Mouse (Mus musculus): Measurements from ENCODE around the gene Ddx42. TPM values are rescaled to one million over a fixed set of nuclear protein-coding genes. Genes with fewer than 3 reads are reported as not detected.
"Not testable (repeated sequence)": the region's sequence is repeated elsewhere in the genome, so short reads cannot be mapped to it uniquely, and the experiment has no call there.

Gene Ddx42
- polyA plus RNA-seq, 1 experiment from 2014 or later, result 113 TPM

DNA sequence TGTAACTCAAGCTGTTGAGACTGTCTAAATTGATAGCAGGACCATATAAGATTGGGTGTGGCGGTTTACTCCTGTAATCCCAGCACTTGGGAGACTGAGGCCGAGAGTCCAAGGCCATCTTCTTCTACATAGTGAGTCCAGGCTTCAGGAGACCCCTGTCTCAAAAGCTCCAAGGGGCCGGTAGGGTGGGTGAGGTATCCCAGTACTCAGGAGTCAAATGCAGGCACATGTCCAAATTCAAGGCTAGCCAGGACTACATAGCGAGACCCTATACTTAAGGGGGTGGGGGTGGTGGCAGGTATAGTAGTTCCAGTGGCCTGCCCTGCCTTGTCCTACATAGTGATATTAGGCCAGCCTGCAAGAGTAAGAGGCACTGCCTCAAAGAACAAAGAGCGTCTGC, 1.9 kb upstream of the Ddx42 start:
- peaks cover 34% of the 10 kb centered on the region for H3K36me3 ChIP-seq
- H3K9me3 ChIP-seq, result no peaks in the 10 kb centered on the region
- peak overlapping the region; percentile 63 for H3K4me2 ChIP-seq (replicated peaks)
- WGBS, result 94% methylated on average over 5 of the region's 5 CpGs
- ATAC-seq (ENCODE audit: low FRiP score, low read depth), result no peak
- H3K9ac ChIP-seq (replicated peaks), result peak overlapping the region; percentile 85; the same call in 1 of the 2 replicates
- no peak overlapping the region for H3K27ac ChIP-seq (replicated peaks)
- peaks cover 26% of the 10 kb centered on the region for H3K4me1 ChIP-seq
- peak overlapping the region; percentile 90 for H3K4me3 ChIP-seq
- H3K27me3 ChIP-seq, result no peaks in the 10 kb centered on the region

DNA sequence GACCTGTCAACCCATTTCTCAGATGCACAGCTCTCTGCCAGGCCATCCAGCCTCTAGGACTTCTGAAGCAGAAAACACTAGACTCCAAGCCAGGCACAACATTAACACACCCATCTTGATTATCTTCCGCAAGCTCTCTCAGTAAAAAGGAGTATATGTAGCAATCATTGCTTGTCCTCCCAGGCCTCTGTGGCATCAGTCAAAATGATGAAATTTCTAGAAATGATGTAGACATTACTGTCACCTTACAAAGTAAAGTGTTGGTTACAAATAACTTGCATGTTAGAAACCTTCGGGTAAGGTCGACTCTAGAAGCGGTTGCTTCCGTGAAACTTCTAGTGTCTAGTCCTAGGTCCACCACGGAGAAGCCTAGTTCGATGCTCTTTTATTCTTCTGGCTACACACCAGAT, 1.3 kb upstream of the Ddx42 start:
- no peak for ATAC-seq (ENCODE audit: low FRiP score, low read depth)
- Histone ChIP-seq H3K36me3 (peaks cover 28% of the 10 kb centered on the region), H3K9ac (replicated peaks) (peak overlapping the region; percentile 85), H3K27ac (replicated peaks) (peak overlapping the region; percentile 96), H3K27me3 (no peaks in the 10 kb centered on the region), H3K4me2 (replicated peaks) (peak overlapping the region; percentile 63), H3K4me1 (peaks cover 26% of the 10 kb centered on the region), H3K4me3 (peak overlapping the region; percentile 90), H3K9me3 (no peaks in the 10 kb centered on the region)
- 38% methylated on average over 7 of the region's 7 CpGs for WGBS

DNA sequence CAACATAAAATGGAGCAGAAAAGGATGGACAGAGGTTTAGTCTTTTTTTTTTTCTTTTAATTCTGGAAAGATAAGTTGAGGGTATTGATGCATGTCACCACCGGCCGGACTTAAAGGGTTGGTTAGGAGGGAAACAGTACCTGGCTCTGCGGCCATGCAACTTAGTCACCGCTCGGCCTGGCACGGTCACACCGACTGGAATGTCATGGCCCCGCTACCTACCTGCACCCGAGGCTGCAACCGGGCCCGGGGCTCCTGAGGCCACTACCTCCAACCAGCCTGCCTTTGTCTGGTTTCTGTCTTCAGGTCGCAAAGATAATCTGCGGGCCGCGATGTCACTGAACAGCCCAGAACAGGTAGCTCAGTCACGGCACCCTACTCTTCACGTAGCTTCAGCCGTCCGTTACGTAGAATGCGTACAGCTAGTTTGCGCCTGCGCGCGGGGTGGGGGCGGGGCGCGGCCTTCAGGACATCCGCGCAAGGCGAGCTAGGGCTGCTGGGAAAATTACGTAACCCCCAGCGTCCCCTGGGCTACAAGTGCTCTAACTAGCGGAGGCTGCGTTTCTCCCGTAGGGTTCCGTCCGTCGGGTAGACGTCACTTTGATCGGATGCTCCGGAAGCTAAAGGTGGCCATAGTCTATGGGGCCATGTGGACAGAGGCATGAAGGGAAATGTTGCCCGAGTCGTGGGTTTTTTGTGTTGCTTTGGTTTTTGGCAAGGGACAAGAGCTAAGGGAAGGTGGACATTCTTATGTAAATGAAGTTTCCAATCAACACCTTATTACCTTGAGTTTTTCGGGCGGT, 598 bp upstream of the Ddx42 start, which contains the start of gene Ccdc47:
Gene Ccdc47 (minus strand): TSS at position 418 of the 803 bp plus-strand sequence.
- Histone ChIP-seq H3K9ac (replicated peaks) (peak within 1 kb of the TSS; percentile 90), H3K4me2 (replicated peaks) (peak within 1 kb of the TSS; percentile 63), H3K9me3 (no peaks in the 10 kb centered on the region), H3K4me3 (peak within 1 kb of the TSS; percentile 90), H3K36me3 (peaks cover 24% of the 10 kb centered on the region), H3K4me1 (peaks cover 26% of the 10 kb centered on the region), H3K27me3 (no peaks in the 10 kb centered on the region), H3K27ac (replicated peaks) (peak within 1 kb of the TSS; percentile 96)
- under 1% methylated on average over 46 of the region's 46 CpGs for WGBS
- peak; percentile 98 for ATAC-seq (ENCODE audit: low FRiP score, low read depth)

DNA sequence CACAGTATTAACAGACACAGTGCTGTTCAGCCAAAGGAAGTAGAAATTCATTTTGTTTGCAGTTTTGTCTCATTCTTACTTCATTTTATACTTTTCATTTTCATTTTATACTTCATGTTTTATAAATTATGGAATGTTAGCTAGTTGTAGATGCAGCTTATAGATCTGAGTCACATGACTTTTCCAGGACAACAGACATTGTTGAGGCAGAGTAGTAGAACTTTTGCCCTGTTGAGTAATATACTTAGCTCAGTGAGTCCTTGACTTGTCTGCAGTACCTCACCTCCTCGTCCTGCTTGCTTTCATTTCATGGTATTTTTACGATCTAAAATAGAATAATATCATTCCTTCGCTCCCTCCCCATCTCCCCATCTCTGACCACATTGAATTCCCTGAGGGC, 3.9 kb downstream of the Ddx42 start:
- Histone ChIP-seq H3K4me2 (replicated peaks) (no peak overlapping the region), H3K9me3 (no peaks in the 10 kb centered on the region), H3K36me3 (peaks cover 19% of the 10 kb centered on the region), H3K4me3 (no peak overlapping the region), H3K27me3 (no peaks in the 10 kb centered on the region), H3K9ac (replicated peaks) (no peak overlapping the region), H3K27ac (replicated peaks) (no peak overlapping the region), H3K4me1 (peaks cover 16% of the 10 kb centered on the region)
- ATAC-seq (ENCODE audit: low FRiP score, low read depth), result no peak
- WGBS, result 93% methylated on average over 3 of the region's 3 CpGs

DNA sequence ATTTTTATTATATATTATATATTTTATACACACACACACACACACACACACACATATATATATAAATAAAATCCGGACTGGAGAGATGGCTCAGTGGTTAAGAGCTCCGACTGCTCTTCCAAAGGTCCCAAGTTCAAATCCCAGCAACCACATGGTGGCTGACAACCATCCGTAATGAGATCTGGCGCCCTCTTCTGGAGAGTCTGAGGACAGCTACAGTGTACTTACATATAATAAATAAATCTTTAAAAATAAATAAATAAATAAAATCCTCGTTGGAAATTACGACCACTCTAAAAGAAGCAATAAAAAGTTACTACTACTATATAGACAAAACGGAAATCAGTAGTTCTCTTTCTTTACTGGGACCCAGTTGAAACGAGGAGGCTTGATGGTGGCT, 17.3 kb downstream of the Ddx42 start:
- not testable (repeated sequence) for H3K4me1 ChIP-seq; H3K4me2 ChIP-seq (replicated peaks); H3K27ac ChIP-seq (replicated peaks); H3K9ac ChIP-seq (replicated peaks); H3K9me3 ChIP-seq; ATAC-seq (ENCODE audit: low FRiP score, low read depth); H3K4me3 ChIP-seq; H3K27me3 ChIP-seq
- H3K36me3 ChIP-seq, result peaks cover 82% of the 10 kb centered on the region
- 84% methylated on average over 8 of the region's 8 CpGs for WGBS

DNA sequence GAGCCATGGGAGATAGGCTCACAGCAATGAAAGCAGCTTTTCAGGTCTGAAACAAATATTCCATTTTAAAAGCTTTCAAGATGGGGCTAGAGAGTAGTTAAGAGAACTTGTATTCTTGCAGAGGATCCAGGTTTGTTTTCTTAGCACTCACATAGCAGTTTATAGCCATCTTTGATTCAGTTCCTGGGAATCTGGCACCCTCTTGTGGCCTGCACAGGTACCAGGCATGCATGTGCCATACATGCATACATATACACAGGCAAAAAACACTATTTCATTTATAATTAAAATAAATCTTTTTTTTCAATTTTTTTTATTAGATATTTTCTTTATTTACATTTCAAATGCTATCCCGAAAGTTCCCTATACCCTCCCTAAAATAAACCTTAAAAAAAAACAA, 30.1 kb downstream of the Ddx42 start:
- no peak overlapping the region for H3K4me3 ChIP-seq
- H3K27me3 ChIP-seq, result no peaks in the 10 kb centered on the region
- H3K4me2 ChIP-seq (replicated peaks), result no peak overlapping the region
- peaks cover 5% of the 10 kb centered on the region for H3K9me3 ChIP-seq
- 94% methylated on average over 1 of the region's 1 CpGs for WGBS
- H3K9ac ChIP-seq (replicated peaks), result no peak overlapping the region
- ATAC-seq (ENCODE audit: low FRiP score, low read depth), result no peak
- no peaks in the 10 kb centered on the region for H3K4me1 ChIP-seq
- H3K36me3 ChIP-seq, result peaks cover 99% of the 10 kb centered on the region
- no peak overlapping the region for H3K27ac ChIP-seq (replicated peaks)

DNA sequence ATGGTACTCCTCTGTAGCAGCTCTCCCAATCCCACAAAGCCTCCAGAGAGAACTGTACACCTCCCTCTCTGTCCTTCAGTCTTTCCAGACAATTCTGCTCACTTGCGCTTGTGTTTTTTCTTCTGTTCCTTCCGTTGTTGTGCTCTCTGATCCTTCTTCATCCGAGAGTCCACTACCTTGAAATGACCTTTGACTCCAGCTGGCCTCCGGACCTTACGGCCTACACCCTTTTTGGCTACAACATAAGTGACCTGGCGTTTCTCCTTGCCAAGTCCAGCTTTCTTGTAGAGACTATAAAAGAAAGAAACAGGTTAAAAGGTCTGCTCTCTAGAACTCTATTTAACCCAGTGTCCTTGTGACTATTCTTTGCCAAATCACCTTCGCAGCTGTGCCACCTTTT, 32.6 kb downstream of the Ddx42 start:
- H3K4me1 ChIP-seq, result 0 out of 2 replicates have a peak, but pooled peaks cover under 1% of the 10 kb centered on the region
- no peak overlapping the region for H3K4me3 ChIP-seq
- ATAC-seq (ENCODE audit: low FRiP score, low read depth), result no peak
- H3K9me3 ChIP-seq, result peaks cover 5% of the 10 kb centered on the region
- no peak overlapping the region for H3K4me2 ChIP-seq (replicated peaks)
- H3K27ac ChIP-seq (replicated peaks), result no peak overlapping the region
- H3K9ac ChIP-seq (replicated peaks), result no peak overlapping the region
- peaks cover 97% of the 10 kb centered on the region for H3K36me3 ChIP-seq
- 92% methylated on average over 7 of the region's 7 CpGs for WGBS
- H3K27me3 ChIP-seq, result no peaks in the 10 kb centered on the region

DNA sequence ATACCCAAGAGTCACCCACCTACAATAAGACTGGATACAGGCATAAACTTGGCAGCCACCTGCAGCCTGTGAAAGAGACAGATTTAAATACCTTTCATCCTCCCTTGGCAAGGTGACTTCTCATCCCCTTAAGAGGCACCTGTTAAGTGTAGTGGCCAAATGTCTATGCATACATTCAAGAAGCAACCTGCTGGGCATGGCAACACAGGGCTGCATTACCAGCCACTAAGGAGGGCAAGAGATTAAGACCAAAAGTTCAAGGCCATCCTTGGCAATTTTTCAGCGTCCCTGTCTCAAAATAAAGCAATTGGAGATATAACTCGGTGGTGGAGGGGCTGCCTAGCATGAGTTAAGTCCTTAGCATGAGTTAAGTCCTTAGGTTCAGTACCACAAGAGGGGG, 38.0 kb downstream of the Ddx42 start:
- H3K9me3 ChIP-seq, result no peaks in the 10 kb centered on the region
- peak overlapping the region; percentile 60 for H3K9ac ChIP-seq (replicated peaks)
- WGBS, result 16% methylated on average over 2 of the region's 2 CpGs
- H3K27me3 ChIP-seq, result no peaks in the 10 kb centered on the region
- no peak for ATAC-seq (ENCODE audit: low FRiP score, low read depth)
- H3K4me1 ChIP-seq, result peaks cover 22% of the 10 kb centered on the region
- no peak overlapping the region for H3K27ac ChIP-seq (replicated peaks)
- H3K36me3 ChIP-seq, result peaks cover 65% of the 10 kb centered on the region
- peak overlapping the region; percentile 86 for H3K4me3 ChIP-seq
- H3K4me2 ChIP-seq (replicated peaks), result peak overlapping the region; percentile 81

DNA sequence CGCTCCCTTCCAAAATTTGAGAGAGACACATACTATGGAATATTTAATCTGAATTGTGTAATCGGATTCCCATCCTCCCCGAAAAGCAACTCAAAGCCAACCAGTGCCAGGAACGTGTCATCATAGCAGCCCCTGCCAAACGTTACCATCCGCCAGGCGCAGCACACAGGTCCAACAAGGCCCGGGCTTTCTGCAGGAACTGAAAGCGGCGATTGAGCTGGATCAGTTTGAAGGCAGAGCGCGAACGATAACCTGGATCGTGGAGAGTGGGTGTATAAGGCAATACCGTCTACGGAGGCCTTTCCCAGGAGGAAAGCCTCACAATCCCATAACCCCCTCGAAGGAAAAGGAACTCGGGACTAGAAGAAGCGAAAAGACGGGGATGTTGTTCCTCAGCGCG, 38.4 kb downstream of the Ddx42 start:
- Histone ChIP-seq H3K36me3 (peaks cover 61% of the 10 kb centered on the region), H3K27me3 (no peaks in the 10 kb centered on the region), H3K9ac (replicated peaks) (peak overlapping the region; percentile 60), H3K9me3 (no peaks in the 10 kb centered on the region), H3K4me1 (peaks cover 22% of the 10 kb centered on the region), H3K4me2 (replicated peaks) (peak overlapping the region; percentile 81), H3K4me3 (peak overlapping the region; percentile 86), H3K27ac (replicated peaks) (no peak overlapping the region)
- no peak for ATAC-seq (ENCODE audit: low FRiP score, low read depth)
- WGBS, result 4% methylated on average over 22 of the region's 22 CpGs

DNA sequence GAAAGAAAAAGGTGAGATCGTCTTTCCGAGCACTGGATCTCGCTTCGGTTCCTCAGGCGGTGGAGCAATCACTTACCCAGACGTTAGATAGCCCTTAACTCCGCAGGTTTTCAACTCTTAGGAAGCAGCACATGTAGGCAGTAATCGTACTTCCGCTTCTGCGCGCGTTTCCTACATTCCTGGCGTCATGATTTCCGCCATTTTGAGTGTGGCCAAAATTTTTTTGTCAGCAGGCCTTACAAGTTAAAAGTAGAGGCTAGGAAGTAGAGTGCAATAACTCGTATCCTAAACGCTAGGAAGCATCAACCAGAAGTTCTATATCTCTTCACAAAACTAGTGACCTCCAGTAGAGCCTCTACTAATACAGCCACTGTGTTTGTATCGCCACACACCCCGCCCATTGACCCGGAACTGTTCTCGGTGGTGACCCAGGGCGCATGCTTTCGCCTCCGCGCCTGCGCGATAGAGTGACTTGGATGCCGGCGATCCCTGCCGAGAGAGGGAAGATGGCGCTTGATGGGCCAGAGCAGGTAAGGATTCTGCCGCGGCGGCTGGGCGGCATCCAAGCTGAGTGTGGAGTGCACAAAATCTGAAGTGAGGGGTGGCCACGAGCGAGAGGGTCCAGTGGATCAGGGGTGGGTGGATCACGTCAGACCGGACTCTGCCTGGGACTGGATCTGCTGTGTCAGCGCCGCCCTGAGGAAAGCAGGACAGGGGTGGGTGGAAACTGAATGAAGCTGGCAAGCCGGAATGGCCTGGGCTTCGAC, 39.1 kb downstream of the Ddx42 start, which contains the start of the genes Ftsj3 and Psmc5:
Gene Ftsj3 (minus strand): TSS at position 395 of the 767 bp plus-strand sequence.
Gene Psmc5 (plus strand): TSS at position 470 of the 767 bp plus-strand sequence.
- Histone ChIP-seq H3K27ac (replicated peaks) (peak within 1 kb of the TSS; percentile 77), H3K27me3 (no peaks in the 10 kb centered on the region), H3K4me1 (peaks cover 22% of the 10 kb centered on the region), H3K4me3 (peak within 1 kb of the TSS; percentile 86), H3K4me2 (replicated peaks) (peak within 1 kb of the TSS; percentile 81), H3K9ac (replicated peaks) (peak within 1 kb of the TSS; percentile 89), H3K9me3 (no peaks in the 10 kb centered on the region), H3K36me3 (peaks cover 58% of the 10 kb centered on the region)
- peak; percentile 95 for ATAC-seq (ENCODE audit: low FRiP score, low read depth)
- under 1% methylated on average over 42 of the region's 42 CpGs for WGBS

DNA sequence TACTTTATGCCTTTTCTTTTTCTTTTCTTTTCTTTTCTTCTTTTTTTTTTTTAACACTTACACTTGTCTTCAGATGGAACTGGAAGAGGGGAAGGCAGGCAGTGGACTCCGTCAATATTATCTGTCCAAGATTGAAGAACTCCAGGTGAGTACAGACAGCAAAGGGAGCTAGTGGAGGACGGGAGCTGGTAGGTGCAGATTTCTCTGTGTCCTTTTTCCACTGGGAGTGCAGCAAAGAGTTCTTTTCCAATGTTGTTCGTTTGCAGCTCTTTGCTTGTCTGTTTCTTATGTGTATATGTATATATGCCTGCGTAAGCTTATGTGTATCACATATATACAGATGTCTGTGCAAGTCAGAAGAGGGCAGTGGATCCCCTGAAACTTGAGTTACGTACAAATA, 40.0 kb downstream of the Ddx42 start:
- Histone ChIP-seq H3K27ac (replicated peaks) (no peak overlapping the region), H3K9me3 (no peaks in the 10 kb centered on the region), H3K9ac (replicated peaks) (peak overlapping the region; percentile 89), H3K4me2 (replicated peaks) (peak overlapping the region; percentile 81), H3K27me3 (no peaks in the 10 kb centered on the region), H3K4me1 (peaks cover 22% of the 10 kb centered on the region), H3K36me3 (peaks cover 58% of the 10 kb centered on the region), H3K4me3 (peak overlapping the region; percentile 86)
- no peak for ATAC-seq (ENCODE audit: low FRiP score, low read depth)
- WGBS, result 80% methylated on average over 5 of the region's 5 CpGs
